Mouse (Mus musculus) frontal cortex, adult (tissue): ENCODE data around the gene Usp30.
A peak's percentile ranks its signal among the peaks of the same experiment; 100 is the strongest.

Experiments used
- ATAC-seq: cut with Nextera tagmentation; 2 replicates; pipeline ENCODE4 v1.9.2; 2017; ENCODE audit warnings: mild to moderate bottlenecking, moderate library complexity, mixed read lengths; ENCODE audit not compliant: low TSS enrichment

Gene Usp30

GRCm38 (mm10) chr5:114066601-114067000, 1.3 kb downstream of the Usp30 start:
- ATAC-seq: no peak

GRCm38 (mm10) chr5:114067543-114067942, 2.3 kb downstream of the Usp30 start:
- ATAC-seq: no peak

- no peak for ATAC-seq
Observed at GRCm38 (mm10) chr5:114067982-114068381, 2.7 kb downstream of the Usp30 start.

GRCm38 (mm10) chr5:114070858-114071257, 5.6 kb downstream of the Usp30 start:
- no peak for ATAC-seq

- no peak for ATAC-seq
Observed at GRCm38 (mm10) chr5:114072262-114072661, 7.0 kb downstream of the Usp30 start.

GRCm38 (mm10) chr5:114077009-114077408, 11.7 kb downstream of the Usp30 start:
- no peak for ATAC-seq

GRCm38 (mm10) chr5:114085501-114085900, 20.2 kb downstream of the Usp30 start:
- no peak for ATAC-seq

- ATAC-seq: peak; percentile 66
Observed at GRCm38 (mm10) chr5:114087875-114088480, 22.7 kb downstream of the Usp30 start.

GRCm38 (mm10) chr5:114090421-114091013, 25.3 kb downstream of the Usp30 start:
- 0 out of 2 replicates have a peak, but pooled peaks have one; percentile 2 for ATAC-seq

- peak; percentile 74 for ATAC-seq
Observed at GRCm38 (mm10) chr5:114091057-114091807, 26.0 kb downstream of the Usp30 start, which contains the start of gene Svop. TSS of gene Svop (minus strand) at chr5:114091570.

GRCm38 (mm10) chr5:114099709-114100389, 34.6 kb downstream of the Usp30 start:
- ATAC-seq: peak; percentile 91

GRCm38 (mm10) chr5:114100390-114101099, 35.3 kb downstream of the Usp30 start:
- no peak for ATAC-seq

- ATAC-seq: no peak
Observed at GRCm38 (mm10) chr5:114101873-114102272, 36.6 kb downstream of the Usp30 start.

GRCm38 (mm10) chr5:114102807-114103206, 37.5 kb downstream of the Usp30 start:
- peak; percentile 24; the same call in 1 of the 2 replicates for ATAC-seq

- ATAC-seq: no peak
Observed at GRCm38 (mm10) chr5:114106391-114106935, 41.2 kb downstream of the Usp30 start.

- no peak for ATAC-seq
Observed at GRCm38 (mm10) chr5:114113334-114113733, 48.1 kb downstream of the Usp30 start.

- no peak for ATAC-seq
Observed at GRCm38 (mm10) chr5:114115030-114115429, 49.8 kb downstream of the Usp30 start.

- ATAC-seq: no peak
Observed at GRCm38 (mm10) chr5:114116586-114116985, 51.3 kb downstream of the Usp30 start.

GRCm38 (mm10) chr5:114119806-114120205, 54.5 kb downstream of the Usp30 start:
- ATAC-seq: peak; percentile 74

GRCm38 (mm10) chr5:114126008-114126407, 60.7 kb downstream of the Usp30 start:
- ATAC-seq: no peak
